23 mouse cellular contexts compared by ENCODE assay signal in genomic region chr9:87894596-87894995, GRCm38 (mm10).
A peak's percentile ranks its signal among the peaks of the same experiment; 100 is the strongest.
DNase-seq lines count a peak whose midpoint lies in the region; ATAC-seq and TF ChIP-seq lines count a peak whose summit lies in the region.
"Had no signal": no experiment of that assay in that cellular context is flagged by ENCODE, and none has a peak within 500 bp of the region (broad histone marks: within the 10 kb centered on the region; RNA-seq: fewer than 3 reads in every experiment).

No protein-coding gene starts in this region.

- 0 out of 2 replicates have a peak overlapping the region, but pooled peaks have one; percentile 25 for H3K27ac ChIP-seq in forebrain, embryonic 10.5 days
- no peak overlapping the region for H3K27ac ChIP-seq in forebrain, postnatal 0 days (ENCODE audit: low read depth, low read length)
- H3K27ac ChIP-seq in heart, embryonic 13.5 days (replicated peaks), result 0 out of 2 replicates have a peak overlapping the region, but pooled peaks have one; percentile 28
- H3K27ac ChIP-seq in midbrain, embryonic 10.5 days (replicated peaks), result peak overlapping the region; percentile 70
- no peak overlapping the region for H3K27ac ChIP-seq in midbrain, embryonic 16.5 days (ENCODE audit: low read length)
- H3K27ac ChIP-seq: forebrain, embryonic 12.5 days; gastrocnemius, adult 2 months; hindbrain, embryonic 10.5 days; hindbrain, embryonic 15.5 days had no signal

- no peaks in the 10 kb centered on the region for H3K9me3 ChIP-seq in forebrain, embryonic 10.5 days
- no peaks in the 10 kb centered on the region for H3K9me3 ChIP-seq in forebrain, postnatal 0 days (ENCODE audit: low read length)
- H3K9me3 ChIP-seq in heart, embryonic 13.5 days, result peaks cover 9% of the 10 kb centered on the region; the same call in 1 of the 2 replicates
- no peaks in the 10 kb centered on the region for H3K9me3 ChIP-seq in midbrain, embryonic 10.5 days (replicated peaks)
- H3K9me3 ChIP-seq in midbrain, embryonic 16.5 days (replicated peaks; ENCODE audit: control insufficient read depth, low read length, poor library complexity, severe bottlenecking), result no peaks in the 10 kb centered on the region
- H3K9me3 ChIP-seq: forebrain, embryonic 12.5 days; hindbrain, embryonic 10.5 days; hindbrain, embryonic 15.5 days had no signal

- no peak overlapping the region for H3K9ac ChIP-seq in forebrain, postnatal 0 days
- H3K9ac ChIP-seq in heart, embryonic 13.5 days, result no peak overlapping the region
- H3K9ac ChIP-seq in midbrain, embryonic 16.5 days (ENCODE audit: low read depth, low read length), result no peak overlapping the region
- H3K9ac ChIP-seq: forebrain, embryonic 12.5 days; hindbrain, embryonic 15.5 days had no signal

- no peak overlapping the region for H3K4me3 ChIP-seq in forebrain, embryonic 10.5 days
- no peak overlapping the region for H3K4me3 ChIP-seq in forebrain, postnatal 0 days (ENCODE audit: low read depth, low read length)
- H3K4me3 ChIP-seq in heart, embryonic 13.5 days, result no peak overlapping the region
- H3K4me3 ChIP-seq in midbrain, embryonic 10.5 days, result peak overlapping the region; percentile 23; the same call in 1 of the 2 replicates
- H3K4me3 ChIP-seq in midbrain, embryonic 16.5 days (ENCODE audit: low read depth, low read length), result no peak overlapping the region
- H3K4me3 ChIP-seq: forebrain, embryonic 12.5 days; gastrocnemius, adult 2 months; hindbrain, embryonic 10.5 days; hindbrain, embryonic 15.5 days had no signal

- H3K4me1 ChIP-seq in forebrain, embryonic 10.5 days, result peaks cover 16% of the 10 kb centered on the region
- no peaks in the 10 kb centered on the region for H3K4me1 ChIP-seq in forebrain, postnatal 0 days (ENCODE audit: insufficient read depth)
- peaks cover 5% of the 10 kb centered on the region; the same call in 1 of the 2 replicates for H3K4me1 ChIP-seq in heart, embryonic 13.5 days
- peaks cover 20% of the 10 kb centered on the region for H3K4me1 ChIP-seq in midbrain, embryonic 10.5 days
- H3K4me1 ChIP-seq in midbrain, embryonic 16.5 days (ENCODE audit: control insufficient read depth, insufficient read depth, low read length), result no peaks in the 10 kb centered on the region; the same call in 1 of the 2 replicates
- H3K4me1 ChIP-seq: hindbrain, embryonic 15.5 days had no signal

- no peak overlapping the region for H3K4me2 ChIP-seq in forebrain, postnatal 0 days (ENCODE audit: low read depth)
- no peak overlapping the region for H3K4me2 ChIP-seq in heart, embryonic 13.5 days
- H3K4me2 ChIP-seq in midbrain, embryonic 16.5 days (ENCODE audit: low read length), result no peak overlapping the region
- H3K4me2 ChIP-seq: forebrain, embryonic 12.5 days; hindbrain, embryonic 15.5 days had no signal

- ATAC-seq in forebrain, postnatal 0 days, result no peak
- ATAC-seq in heart, embryonic 13.5 days (ENCODE audit: extremely low read depth, insufficient number of reproducible peaks, low FRiP score, low TSS enrichment), result no peak
- ATAC-seq in midbrain, embryonic 16.5 days, result no peak
- ATAC-seq: forebrain, embryonic 16.5 days; intestine, postnatal 0 days had no signal

- no peaks in the 10 kb centered on the region for H3K36me3 ChIP-seq in forebrain, embryonic 10.5 days (replicated peaks)
- H3K36me3 ChIP-seq in forebrain, postnatal 0 days (ENCODE audit: insufficient read depth), result no peaks in the 10 kb centered on the region
- H3K36me3 ChIP-seq in heart, embryonic 13.5 days, result no peaks in the 10 kb centered on the region
- H3K36me3 ChIP-seq in midbrain, embryonic 10.5 days, result no peaks in the 10 kb centered on the region
- no peaks in the 10 kb centered on the region for H3K36me3 ChIP-seq in midbrain, embryonic 16.5 days (ENCODE audit: control insufficient read depth, insufficient read depth, low read length)
- H3K36me3 ChIP-seq: forebrain, embryonic 12.5 days; hindbrain, embryonic 10.5 days; hindbrain, embryonic 15.5 days had no signal

- WGBS in forebrain, embryonic 10.5 days, result 65% methylated on average over 3 of the region's 3 CpGs
- WGBS in forebrain, postnatal 0 days, result 40% methylated on average over 3 of the region's 3 CpGs
- WGBS in heart, embryonic 13.5 days, result 56% methylated on average over 3 of the region's 3 CpGs
- 43% methylated on average over 3 of the region's 3 CpGs for WGBS in midbrain, embryonic 10.5 days
- 38% methylated on average over 3 of the region's 3 CpGs for WGBS in midbrain, embryonic 16.5 days

- H3K27me3 ChIP-seq in forebrain, embryonic 10.5 days (ENCODE audit: poor library complexity, severe bottlenecking), result no peaks in the 10 kb centered on the region
- no peaks in the 10 kb centered on the region for H3K27me3 ChIP-seq in forebrain, postnatal 0 days (ENCODE audit: insufficient read depth, low read length)
- no peaks in the 10 kb centered on the region; the same call in 1 of the 2 replicates for H3K27me3 ChIP-seq in heart, embryonic 13.5 days (replicated peaks)
- H3K27me3 ChIP-seq in midbrain, embryonic 10.5 days (ENCODE audit: low read depth, poor library complexity, severe bottlenecking), result no peaks in the 10 kb centered on the region
- H3K27me3 ChIP-seq in midbrain, embryonic 16.5 days (ENCODE audit: control insufficient read depth, insufficient read depth, low read depth, low read length), result no peaks in the 10 kb centered on the region
- H3K27me3 ChIP-seq: CH12.LX; forebrain, embryonic 12.5 days; hindbrain, embryonic 15.5 days had no signal

- DNase-seq in forebrain, embryonic 10.5 days (ENCODE audit: extremely low spot score, low spot score), result no peak
- no peak for DNase-seq in forebrain, postnatal 0 days
- no peak for DNase-seq in heart, postnatal 4 days
- no peak for DNase-seq in midbrain, embryonic 10.5 days (ENCODE audit: low spot score)
- DNase-seq in ES-CJ7 (ENCODE audit: low read depth, low spot score), result peak; percentile 8
- DNase-seq in spleen, adult 12 weeks (ENCODE audit: low spot score), result no peak
- DNase-seq: adrenal gland, adult 2 months; adrenal gland, postnatal 14 days; B cell, adult 2 months; cerebellum, adult 11 months; cerebellum, adult 2 months; cerebellum, adult 9-11 months; cerebellum, postnatal 25 days; gastrocnemius, adult 2 months; gastrocnemius, postnatal 14 days had no signal

- TF ChIP-seq CTCF in forebrain, postnatal 0 days (IDR thresholded peaks at IDR 0.05; ENCODE audit: low read depth), result no peak

Comparison
In these comparisons a context has a peak if more than half of its experiments do, and no peak if none do; other contexts are left out.
1. H3K27ac ChIP-seq: peak in forebrain, embryonic 10.5 days (single experiment), heart, embryonic 13.5 days (single experiment) and midbrain, embryonic 10.5 days (single experiment); none in forebrain, postnatal 0 days (single experiment) and midbrain, embryonic 16.5 days (single experiment).